8 mouse cellular contexts compared by ENCODE assay signal in the genomic region with DNA sequence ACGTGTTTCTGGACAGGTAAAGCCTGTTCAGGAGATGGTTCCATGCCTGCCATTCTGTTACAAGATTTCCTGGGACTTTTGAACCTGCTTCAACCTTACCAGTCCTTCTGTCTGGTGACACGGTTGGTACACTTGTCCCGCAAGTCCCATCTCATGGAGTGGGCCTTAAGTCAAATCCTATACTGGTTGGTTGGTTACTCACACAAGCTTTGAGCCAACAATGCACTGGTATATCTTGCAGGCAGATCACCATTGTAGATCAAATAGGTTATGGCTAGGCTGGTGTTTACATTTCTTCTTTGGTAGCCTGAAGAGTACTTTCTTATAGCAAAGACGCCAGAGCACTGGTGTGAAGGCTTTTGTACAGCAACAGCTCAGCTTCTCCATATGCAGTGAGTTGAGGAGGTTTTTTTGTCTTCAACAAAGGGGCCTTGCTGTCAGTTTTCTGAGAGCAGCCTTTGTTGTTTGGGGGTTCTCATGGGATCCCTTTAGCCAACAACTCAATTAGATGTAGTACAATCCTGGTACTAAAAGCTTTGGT. TPM values are rescaled to one million over a fixed set of nuclear protein-coding genes. Genes with fewer than 3 reads are reported as not detected.
DNase-seq lines count a peak whose midpoint lies in the region; ATAC-seq and TF ChIP-seq lines count a peak whose summit lies in the region.

No protein-coding gene starts in this region.

- H3K36me3 ChIP-seq in megakaryocyte, embryonic 14.5 days (replicated peaks; ENCODE audit: low read length) = no peaks in the 10 kb centered on the region
- H3K36me3 ChIP-seq in liver, embryonic 16.5 days (ENCODE audit: control insufficient read depth, insufficient read depth) = no peaks in the 10 kb centered on the region
- no peaks in the 10 kb centered on the region for H3K36me3 ChIP-seq in stomach, postnatal 0 days (ENCODE audit: control insufficient read depth, insufficient read depth, low read length)

- H3K4me2 ChIP-seq in liver, embryonic 16.5 days (ENCODE audit: low read depth, low read length) = peak overlapping the region; percentile 35; the same call in 1 of the 2 replicates
- H3K4me2 ChIP-seq in stomach, postnatal 0 days (replicated peaks; ENCODE audit: low read depth) = peak overlapping the region; percentile 63

- 64% methylated on average over 4 of the region's 4 CpGs for WGBS in liver, embryonic 16.5 days (ENCODE audit: insufficient replicate concordance)
- WGBS in stomach, postnatal 0 days = 82% methylated on average over 4 of the region's 4 CpGs

- peaks cover 34% of the 10 kb centered on the region for H3K27me3 ChIP-seq in megakaryocyte, embryonic 14.5 days (replicated peaks)
- H3K27me3 ChIP-seq in liver, embryonic 16.5 days (ENCODE audit: control insufficient read depth, insufficient read depth, low read depth, low read length) = peaks cover 20% of the 10 kb centered on the region
- no peaks in the 10 kb centered on the region for H3K27me3 ChIP-seq in stomach, postnatal 0 days (ENCODE audit: control insufficient read depth, insufficient read depth, low read length)

- TF ChIP-seq CTCF in stomach, postnatal 0 days (IDR thresholded peaks at IDR 0.05; ENCODE audit: low read depth) = no peak

- peaks cover 8% of the 10 kb centered on the region; the same call in 1 of the 2 replicates for H3K9me3 ChIP-seq in megakaryocyte, embryonic 14.5 days
- H3K9me3 ChIP-seq in liver, embryonic 16.5 days (replicated peaks; ENCODE audit: control insufficient read depth, low read length) = no peaks in the 10 kb centered on the region
- no peaks in the 10 kb centered on the region for H3K9me3 ChIP-seq in stomach, postnatal 0 days (ENCODE audit: control insufficient read depth, low read length)

- ATAC-seq in megakaryocyte, adult 5-6 weeks (ENCODE audit: poor library complexity, severe bottlenecking) = no peak
- ATAC-seq in liver, embryonic 16.5 days (ENCODE audit: low read depth) = no peak
- ATAC-seq in stomach, postnatal 0 days (ENCODE audit: low FRiP score, low TSS enrichment) = no peak

- peak; percentile 1 for DNase-seq in cerebellum, adult 9-10 months
- no peak for DNase-seq in cerebellum, postnatal 10 days
- no peak for DNase-seq in stomach, postnatal 0 days (ENCODE audit: low spot score)
- no peak for DNase-seq in frontal cortex, postnatal 36 days (ENCODE audit: low spot score in 2 of 2)
- no peak for DNase-seq in urinary bladder, postnatal 10 days (ENCODE audit: low spot score)

- no peak overlapping the region for H3K27ac ChIP-seq in liver, embryonic 16.5 days (ENCODE audit: low read length)
- H3K27ac ChIP-seq in stomach, postnatal 0 days (replicated peaks) = no peak overlapping the region

- peak overlapping the region; percentile 87 for H3K4me3 ChIP-seq in megakaryocyte, embryonic 14.5 days (replicated peaks)
- H3K4me3 ChIP-seq in liver, embryonic 16.5 days (ENCODE audit: low read depth, low read length) = no peak overlapping the region
- H3K4me3 ChIP-seq in stomach, postnatal 0 days (ENCODE audit: low read depth, low read length) = peak overlapping the region; percentile 32

- no peak overlapping the region for H3K9ac ChIP-seq in liver, embryonic 16.5 days (ENCODE audit: low read depth, low read length)
- H3K9ac ChIP-seq in stomach, postnatal 0 days (ENCODE audit: low read length) = 0 out of 2 replicates have a peak overlapping the region, but pooled peaks have one; percentile 43

- no peak for TF ChIP-seq EP300 in stomach, postnatal 0 days (optimal IDR thresholded peaks at IDR 0.05)

- peaks cover 16% of the 10 kb centered on the region for H3K4me1 ChIP-seq in megakaryocyte, embryonic 14.5 days
- H3K4me1 ChIP-seq in liver, embryonic 16.5 days (ENCODE audit: control insufficient read depth, low read depth, low read length) = no peaks in the 10 kb centered on the region
- H3K4me1 ChIP-seq in stomach, postnatal 0 days (replicated peaks; ENCODE audit: control insufficient read depth, insufficient read depth) = no peaks in the 10 kb centered on the region

RNA-seq across cellular contexts. Expression of a gene that starts 37.7 kb away (rescaled TPM):
- polyA plus RNA-seq in megakaryocyte, embryonic 14.5 days (2012; ENCODE audit: insufficient read depth, low replicate concordance) = 5.1 TPM in 1 of 2 replicates, not detected in the other
- 143 and 172 TPM in 2 replicates for total RNA-seq in megakaryocyte, adult 5-6 weeks (2015)
- total RNA-seq in megakaryocyte, adult 5-6 weeks (2017) = 115 and 116 TPM in 2 replicates
- polyA plus RNA-seq in liver, embryonic 16.5 days (2015; fragmentation: Nextera tagmentation; extraction: Ambion mirVana) = 119 and 127 TPM in 2 replicates
- polyA plus RNA-seq in stomach, postnatal 0 days (2015; fragmentation: Nextera tagmentation; extraction: Ambion mirVana) = 191 and 193 TPM in 2 replicates

Comparison
In these comparisons a context has a peak if more than half of its experiments do, and no peak if none do; other contexts are left out.
1. RNA of a gene that starts 37.7 kb away (polyA plus RNA-seq): 191 to 193 TPM in stomach, postnatal 0 days and 119 to 127 TPM in liver, embryonic 16.5 days; 5.1 TPM in megakaryocyte, embryonic 14.5 days; every median in the first group is over 10 times any median in the second.